Mouse (Mus musculus) ovary, postnatal 14 days (tissue): ENCODE measurements at regions not wholly inside any gene's neighbourhood (a gene's known extent, or its start where the extent isn't known, plus 50 kb on each side); places are given as distances from the start of the nearest gene placed in this dataset.

Experiments
- DNase-seq: peaks from one replicate; pipeline ENCODE4 v3.0.0; 2022; ENCODE audit warnings: low spot score

- DNase-seq = peak; percentile 6
Measured at GRCm38 (mm10) chr1:81516575-81517210, 439.9 kb downstream of the Nyap2 start.

- DNase-seq = no peak
Measured at GRCm38 (mm10) chr1:81520420-81521273, 443.9 kb downstream of the Nyap2 start.

GRCm38 (mm10) chr1:81522929-81523328, 446.2 kb downstream of the Nyap2 start:
- DNase-seq = no peak

DNA sequence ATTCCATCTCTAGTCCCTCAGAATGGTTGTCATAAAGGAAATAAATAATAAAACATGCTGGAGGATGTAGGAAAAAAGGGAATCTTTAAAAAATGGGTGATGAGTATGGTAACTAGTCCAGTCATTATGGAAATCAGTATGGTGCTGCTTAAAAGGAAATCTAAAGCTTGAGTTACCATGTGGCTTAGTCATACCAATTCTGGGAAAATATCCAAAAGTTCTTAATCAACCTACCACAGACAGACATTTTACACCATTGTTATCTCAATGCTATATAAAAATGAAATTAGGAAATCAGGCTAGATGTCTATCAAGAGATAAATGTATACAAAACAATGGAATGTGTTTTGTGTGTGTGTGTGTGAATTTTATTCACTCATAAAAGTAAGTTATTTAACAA, 449.1 kb downstream of the Nyap2 start:
- no peak for DNase-seq

- DNase-seq = no peak
Measured at GRCm38 (mm10) chr1:81537836-81538235, 461.1 kb downstream of the Nyap2 start.

DNA sequence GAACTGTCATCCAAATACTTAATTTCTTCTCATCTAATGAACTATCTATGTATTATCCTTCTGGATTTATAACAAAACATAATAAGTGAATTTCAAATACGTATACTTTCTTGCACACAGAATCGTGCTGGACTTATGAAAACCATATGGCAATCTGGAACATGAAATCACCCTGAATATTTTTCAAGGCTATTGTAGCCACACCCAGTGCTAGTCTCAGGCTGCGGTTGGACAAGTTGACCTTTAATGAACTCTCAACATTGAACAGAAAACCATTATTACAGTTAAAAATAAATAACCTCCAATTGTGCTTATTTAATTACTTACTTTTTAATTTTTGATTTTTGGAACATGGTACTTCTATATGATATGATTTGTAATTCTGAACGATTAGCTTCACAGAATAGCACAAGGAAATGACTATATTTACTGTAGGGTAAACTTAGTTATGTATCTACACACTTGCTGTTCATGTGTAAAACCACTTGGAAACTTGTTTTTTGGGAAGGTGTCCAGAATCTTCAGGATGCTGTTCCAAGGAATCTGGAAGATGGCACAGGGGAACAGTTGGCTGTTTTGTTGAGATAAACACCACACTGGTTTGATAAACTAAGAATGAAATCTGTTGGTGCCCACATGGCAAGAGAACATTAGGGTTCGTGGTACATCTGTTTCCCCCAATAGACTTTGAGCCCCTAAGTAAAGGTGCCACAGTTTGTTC, 463.0 kb downstream of the Nyap2 start:
- DNase-seq = no peak

GRCm38 (mm10) chr1:81548906-81549305, 472.2 kb downstream of the Nyap2 start:
- DNase-seq = no peak

DNA sequence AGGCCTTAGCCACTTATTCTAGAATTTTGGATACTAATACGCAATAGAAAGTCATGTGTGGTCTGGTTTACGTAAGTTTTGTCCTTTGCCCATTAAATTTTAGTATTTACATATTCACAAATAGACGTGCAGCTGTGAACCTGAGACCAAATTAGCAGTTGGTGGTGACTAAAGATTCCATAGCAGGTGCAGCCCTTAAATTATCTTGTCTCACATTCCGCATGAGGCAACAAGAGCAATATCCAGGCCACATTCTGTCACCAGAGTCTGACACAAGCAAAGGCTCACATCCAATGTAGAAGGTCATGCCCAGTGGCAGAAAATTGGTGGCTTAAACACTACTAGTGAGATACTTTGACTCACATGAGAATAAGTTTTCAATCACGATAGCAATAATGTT, 473.0 kb downstream of the Nyap2 start:
- no peak for DNase-seq

- DNase-seq = no peak
Measured at GRCm38 (mm10) chr1:81552731-81553130, 476.0 kb downstream of the Nyap2 start.

DNA sequence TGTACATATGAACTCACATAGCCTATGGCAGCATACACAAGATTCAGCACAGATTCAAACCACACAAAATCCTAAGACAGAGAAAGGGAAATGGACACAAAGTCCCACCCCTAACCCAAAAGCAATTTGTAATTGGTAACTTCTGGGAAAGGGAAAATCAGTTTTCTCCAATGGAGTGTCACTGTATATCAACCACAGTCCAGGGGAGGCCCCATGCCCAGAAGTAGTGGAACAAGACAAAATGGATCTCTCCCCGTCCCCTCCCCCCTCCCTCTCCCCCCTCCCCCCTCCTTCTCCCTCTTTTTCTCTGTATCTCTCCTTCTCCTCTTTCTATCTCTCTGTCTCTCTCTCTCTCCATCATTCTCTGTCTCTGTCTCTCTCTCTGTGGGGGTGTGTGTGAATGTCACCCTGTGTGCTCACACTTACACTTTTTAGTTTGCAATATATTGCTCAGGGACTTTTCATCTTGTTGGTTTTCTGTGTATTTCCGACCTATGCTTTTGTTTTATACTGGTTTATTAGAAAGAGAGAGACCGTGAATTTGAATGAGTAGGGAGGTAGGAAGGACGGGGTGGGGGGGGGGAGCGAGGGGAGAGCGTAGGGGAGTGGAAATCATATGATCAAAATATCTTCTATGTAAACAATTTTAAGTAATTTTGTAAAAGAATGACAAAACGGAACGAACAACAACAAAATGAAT, 500.4 kb downstream of the Nyap2 start:
- no peak for DNase-seq

DNA sequence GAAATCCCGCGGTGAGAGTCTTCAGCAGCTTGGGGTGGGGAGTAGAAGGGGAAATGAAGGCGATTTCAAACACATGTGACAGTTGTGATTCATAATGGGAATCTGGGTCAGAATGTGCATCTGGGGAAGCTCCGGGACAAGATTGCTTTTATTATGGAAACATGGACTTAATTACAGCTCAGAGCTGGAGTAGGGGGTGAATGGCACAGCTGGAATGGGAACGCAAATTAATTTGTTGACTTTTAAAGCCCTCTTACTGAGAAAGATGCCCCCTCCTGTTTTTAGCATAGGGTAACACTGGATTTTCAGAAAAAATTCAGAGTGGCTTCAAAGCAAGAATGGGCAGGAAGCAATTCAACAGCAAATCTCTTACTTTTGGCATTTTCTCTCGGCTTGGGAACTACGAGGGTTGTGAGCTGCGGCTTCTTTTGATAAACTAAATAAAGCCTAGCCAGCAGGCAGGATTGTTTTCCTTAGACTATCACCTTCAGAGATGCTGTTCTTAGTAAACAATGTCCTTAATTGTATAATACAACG, 501.0 kb downstream of the Nyap2 start:
- no peak for DNase-seq

- DNase-seq = no peak
Measured at GRCm38 (mm10) chr1:81581208-81581607, 504.5 kb downstream of the Nyap2 start.

DNA sequence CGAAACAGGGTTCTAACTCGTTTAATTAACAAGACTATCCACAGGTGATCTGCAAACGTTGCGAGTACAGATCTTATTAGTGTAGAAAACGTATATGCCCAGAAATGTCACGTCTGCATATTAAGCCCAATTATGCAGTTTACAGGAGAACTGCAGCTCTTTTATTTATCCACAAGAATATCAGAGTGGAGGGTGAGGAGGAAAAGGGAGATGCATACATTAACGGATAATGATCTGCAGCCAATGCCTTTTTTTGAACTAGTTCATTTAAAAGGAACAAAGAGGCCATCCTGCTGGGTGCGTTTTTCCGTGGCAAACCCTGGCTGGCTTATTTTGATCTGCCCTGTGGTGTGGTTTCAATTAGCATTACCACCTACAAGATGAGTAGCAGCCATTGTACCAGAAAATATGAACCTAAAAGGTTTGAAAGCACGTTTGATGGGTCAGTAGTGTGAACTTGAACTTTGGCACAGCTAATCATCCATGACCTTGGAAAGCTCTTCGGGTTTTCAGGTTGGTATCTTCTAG, 511.1 kb downstream of the Nyap2 start:
- DNase-seq = no peak

- DNase-seq = no peak
Measured at GRCm38 (mm10) chr1:81591623-81592022, 514.9 kb downstream of the Nyap2 start.

DNA sequence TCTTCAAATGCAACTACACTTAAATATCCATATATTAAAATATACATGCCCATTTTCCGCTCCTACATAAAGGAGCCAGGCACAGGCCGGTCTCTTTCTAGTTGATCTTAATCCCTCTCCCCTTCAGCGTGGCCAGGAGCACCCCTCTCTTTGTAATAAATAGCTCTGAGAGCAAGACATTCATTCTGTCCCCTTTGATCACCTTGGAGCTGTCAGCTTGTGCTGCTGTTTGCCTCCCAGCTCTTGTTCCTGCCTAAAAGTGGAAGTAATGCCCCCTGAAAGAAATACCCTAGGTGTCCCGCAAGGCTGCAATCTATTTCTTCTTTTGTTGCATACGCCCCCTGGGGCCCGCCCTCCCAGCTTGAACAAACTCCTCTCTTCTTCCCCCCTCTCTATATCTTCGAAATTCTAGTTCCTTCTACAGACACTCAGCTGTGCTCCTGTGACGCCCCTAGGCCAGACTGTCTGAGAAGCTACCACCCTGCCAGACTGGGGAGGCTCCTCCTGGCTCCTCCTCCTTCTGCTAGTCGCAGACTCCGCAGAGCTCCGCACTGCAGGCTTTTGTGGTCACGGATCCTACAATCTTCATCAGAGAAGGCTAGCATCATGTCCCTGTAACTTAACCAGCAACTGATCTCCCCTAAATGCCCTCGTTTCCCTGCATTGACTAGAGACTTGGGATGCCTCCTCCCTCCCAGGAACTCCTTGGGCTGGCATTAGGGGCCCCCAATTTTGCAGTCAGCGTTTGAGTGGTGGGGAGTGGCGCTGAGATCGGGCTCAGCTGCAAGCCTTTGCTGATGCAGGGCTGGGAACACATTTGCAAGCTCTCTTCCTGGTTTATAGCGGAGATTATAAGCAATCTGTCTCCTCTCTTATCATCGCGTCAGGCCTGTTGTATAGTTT, 516.8 kb downstream of the Nyap2 start:
- DNase-seq = peak; percentile 26

DNA sequence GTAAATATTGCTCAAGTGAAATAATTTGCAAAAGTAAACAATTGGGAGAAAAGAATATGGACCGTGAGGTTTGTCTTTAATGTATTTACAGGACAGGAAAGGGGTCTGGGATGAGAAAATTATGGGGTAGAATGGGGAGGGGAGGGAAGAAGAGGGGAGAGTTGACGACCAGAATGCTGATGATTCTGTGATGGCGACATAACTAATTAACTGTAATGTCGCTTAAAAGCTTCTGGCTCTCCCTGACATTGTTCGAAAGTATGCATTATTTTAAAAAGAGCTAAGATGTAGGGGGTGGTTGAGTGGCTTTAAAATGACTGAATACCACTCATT, 517.4 kb downstream of the Nyap2 start:
- no peak for DNase-seq

GRCm38 (mm10) chr1:81594606-81595005, 517.9 kb downstream of the Nyap2 start:
- no peak for DNase-seq

DNA sequence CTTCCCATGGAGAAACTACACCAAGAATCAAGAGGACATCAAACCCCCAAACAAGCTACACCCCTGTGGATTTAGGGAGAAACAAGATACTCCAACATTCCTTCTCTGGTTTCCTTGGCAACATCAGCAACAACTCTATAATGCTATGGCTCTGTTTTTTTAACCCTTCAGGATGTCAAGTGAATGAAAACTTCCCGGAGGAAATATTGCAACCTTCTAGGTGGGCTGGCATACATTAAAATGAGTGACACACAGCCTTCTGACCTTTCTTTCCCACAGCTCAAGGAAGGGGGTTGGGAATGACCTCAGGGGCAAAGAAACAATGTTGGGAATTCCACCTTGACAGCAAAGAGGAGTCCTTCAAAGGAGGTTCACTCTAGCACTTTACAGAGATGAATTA, 532.0 kb downstream of the Nyap2 start:
- DNase-seq = no peak

- DNase-seq = no peak
Measured at GRCm38 (mm10) chr1:81618880-81619279, 542.1 kb downstream of the Nyap2 start.

DNA sequence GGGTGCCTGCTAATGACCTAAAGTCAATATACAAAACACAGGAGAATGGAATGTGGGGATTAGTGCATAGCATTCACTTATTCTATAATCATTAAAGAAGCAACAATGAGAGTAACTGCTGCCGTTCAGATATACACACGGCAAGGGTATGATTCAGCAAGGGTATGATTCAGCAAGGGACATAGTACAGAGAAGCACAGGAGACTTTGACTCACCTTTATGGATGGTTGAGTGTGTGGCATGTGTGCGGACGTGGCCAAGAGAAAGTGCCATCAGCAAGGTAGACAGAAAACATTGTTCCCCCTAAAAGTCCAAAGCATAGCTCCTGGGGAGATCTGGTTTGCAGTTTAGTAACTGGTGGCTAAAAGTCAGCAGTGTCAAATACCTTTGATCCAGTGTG, 547.4 kb downstream of the Nyap2 start:
- DNase-seq = no peak

DNA sequence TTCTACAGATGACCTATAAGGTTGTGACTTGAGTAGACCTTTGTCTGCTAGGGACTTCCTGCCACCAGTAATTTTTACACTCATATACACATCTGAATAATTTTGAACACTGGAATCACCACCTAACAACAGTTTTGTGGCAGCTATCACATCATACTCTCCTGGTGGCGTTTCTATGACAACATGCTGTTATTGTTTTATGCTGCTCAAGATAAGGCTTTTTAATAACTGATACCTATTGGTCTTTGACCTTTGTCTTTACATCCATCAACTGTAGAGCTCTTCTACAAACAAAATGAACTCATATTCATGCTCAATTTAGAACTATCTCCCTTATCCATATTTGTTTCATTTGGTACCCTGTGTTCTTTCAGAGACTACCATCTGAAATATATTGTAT, 556.0 kb downstream of the Nyap2 start:
- DNase-seq = no peak
